Mouse (Mus musculus) layer of hippocampus, adult 8-10 months (tissue): Measurements from ENCODE around the gene Sash1. TPM values are rescaled to one million over a fixed set of nuclear protein-coding genes. Genes with fewer than 3 reads are reported as not detected.

Source experiments
- DNase-seq, 2 experiments: peaks; one replicate each; pipeline ENCODE4 v3.0.0; 2022; ENCODE audit warnings: low spot score in 2 of 2
- total RNA-seq, 4 experiments: library from RNA; stranded (reverse); gene quantifications; 2 replicates each; pipeline ENCODE4 v1.2.4; 2022

Sash1 gene
- total RNA-seq, 4 experiments from 2014 or later = 74.5 to 87.6 (median 77.0) TPM

DNA sequence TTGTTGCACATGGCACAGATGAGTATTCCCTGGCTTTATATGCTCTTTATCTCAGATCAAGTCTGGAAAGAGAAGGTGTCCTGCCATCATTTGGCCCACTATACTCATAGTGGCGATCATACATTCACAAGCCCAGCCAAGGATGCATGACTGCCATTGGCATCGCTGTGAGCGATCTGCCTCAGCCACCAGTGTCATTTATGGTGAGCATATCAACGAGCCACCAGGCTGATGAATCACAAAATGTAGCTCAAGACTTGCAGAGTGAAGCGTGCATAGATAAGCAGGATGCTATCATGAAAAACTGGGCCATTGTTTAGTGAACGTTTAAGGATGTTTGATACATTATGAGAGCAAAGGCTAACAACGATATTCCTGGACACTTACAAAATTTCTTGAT, 200.6 kb downstream of the Sash1 start:
- DNase-seq = no peak

GRCm38 (mm10) chr10:8682900-8683299, 203.0 kb downstream of the Sash1 start:
- DNase-seq = peak in 1 of 2 experiments; percentile 50

DNA sequence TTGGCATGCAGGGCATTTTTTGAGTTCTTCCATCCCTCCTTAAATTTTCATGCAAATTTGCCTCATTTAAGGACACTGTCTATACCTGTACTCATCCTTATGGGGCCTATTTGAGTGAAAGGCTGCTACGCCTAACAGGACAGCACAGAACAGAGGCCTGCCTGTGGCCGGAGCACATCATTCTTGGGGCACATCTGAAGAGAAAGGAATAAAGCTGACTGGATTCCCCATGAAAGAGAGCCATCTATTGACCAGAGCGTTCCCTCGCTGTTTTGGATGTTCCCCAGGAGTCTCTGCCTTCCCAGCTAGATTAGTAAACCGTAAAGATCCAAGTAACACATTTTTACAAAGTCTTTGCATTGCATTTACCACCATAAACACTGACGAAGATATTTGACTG, 203.5 kb downstream of the Sash1 start:
- DNase-seq = peak in 1 of 2 experiments; percentile 9

- DNase-seq = no peak
Observed at GRCm38 (mm10) chr10:8676722-8677121, 209.1 kb downstream of the Sash1 start.
